Mouse (Mus musculus): ENCODE measurements around the gene Tbc1d22a. TPM values are rescaled to one million over a fixed set of nuclear protein-coding genes. Genes with fewer than 3 reads are reported as not detected.

Tbc1d22a gene
- polyA plus RNA-seq, 1 experiment from 2014 or later = 13.2 TPM

DNA sequence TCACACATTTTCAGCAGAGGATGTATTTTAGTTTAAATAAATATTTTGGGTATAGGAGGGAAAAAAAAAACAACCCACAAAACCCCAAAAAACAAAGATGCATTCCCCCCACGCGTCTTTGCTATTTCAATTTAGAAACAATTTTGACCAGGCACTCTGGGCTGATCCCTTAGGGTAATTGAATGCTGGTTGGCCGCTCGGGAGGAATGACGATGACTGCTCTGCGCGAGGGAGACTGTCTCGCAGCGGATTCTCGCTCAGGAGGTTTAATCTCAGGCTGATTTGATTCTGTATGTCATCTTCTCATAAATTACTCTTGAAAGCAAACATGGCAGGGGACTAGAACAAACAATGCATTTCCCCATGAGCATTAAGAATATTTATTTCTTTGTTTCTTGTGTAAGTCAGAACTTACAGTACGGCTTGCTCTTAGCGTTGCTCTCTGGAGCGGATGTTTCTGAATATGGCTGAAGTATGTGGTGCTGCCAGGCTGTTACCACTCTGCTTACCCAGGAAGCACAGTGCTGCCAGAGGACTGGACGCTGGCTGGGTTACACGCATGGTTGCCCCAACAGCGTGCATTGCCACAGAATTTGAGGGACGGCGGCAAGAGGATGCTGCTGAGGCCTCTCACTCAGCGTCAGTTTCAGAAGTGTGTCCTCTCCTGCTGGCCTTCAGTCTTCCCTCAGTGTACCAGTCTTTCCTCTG is 106.7 kb downstream of the Tbc1d22a start:
- H3K4me3 ChIP-seq (ENCODE audit: low read length) = no peak overlapping the region

DNA sequence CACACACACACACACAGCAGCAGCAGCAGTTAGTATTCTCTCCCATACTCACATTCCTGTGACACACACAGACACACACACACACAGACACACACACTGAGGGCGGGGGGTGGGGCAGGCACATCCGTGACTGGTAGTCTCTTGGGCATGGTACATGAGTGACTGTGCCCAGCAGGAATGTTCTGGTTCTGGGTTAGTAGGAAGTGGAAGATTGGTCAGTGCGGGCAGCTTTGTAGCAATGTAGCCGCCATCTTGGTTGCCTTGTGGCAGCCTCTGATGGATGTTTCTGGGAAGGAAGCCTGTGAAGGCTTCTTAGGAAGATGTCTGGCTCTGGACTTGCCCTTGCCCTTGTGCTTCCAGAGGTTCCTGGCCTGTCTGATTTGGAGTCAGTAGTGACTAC is 112.1 kb downstream of the Tbc1d22a start:
- H3K36me3 ChIP-seq (ENCODE audit: control insufficient read depth, insufficient read depth, low read length) = no peaks in the 10 kb centered on the region
- H3K4me3 ChIP-seq (ENCODE audit: low read length) = no peak overlapping the region
- 91% methylated on average over 4 of the region's 4 CpGs for WGBS
- no peak overlapping the region for H3K9ac ChIP-seq (ENCODE audit: low read depth, low read length)
- no peak for ATAC-seq
- H3K27me3 ChIP-seq (replicated peaks; ENCODE audit: control insufficient read depth, insufficient read depth, low read length) = no peaks in the 10 kb centered on the region
- H3K27ac ChIP-seq (ENCODE audit: low read depth, low read length) = no peak overlapping the region
- no peaks in the 10 kb centered on the region for H3K9me3 ChIP-seq (ENCODE audit: control insufficient read depth, low read length)
- H3K4me1 ChIP-seq (ENCODE audit: control insufficient read depth, insufficient read depth, low read depth, low read length) = peaks cover 11% of the 10 kb centered on the region
- no peak overlapping the region for H3K4me2 ChIP-seq (ENCODE audit: low read length)

More for the DNA sequence above, 106.7 kb downstream of the Tbc1d22a start:
- Histone ChIP-seq H3K27me3 (replicated peaks; ENCODE audit: control insufficient read depth, insufficient read depth, low read length) (no peaks in the 10 kb centered on the region), H3K27ac (ENCODE audit: low read depth, low read length) (no peak overlapping the region), H3K9me3 (ENCODE audit: control insufficient read depth, low read length) (no peaks in the 10 kb centered on the region), H3K36me3 (ENCODE audit: control insufficient read depth, insufficient read depth, low read length) (no peaks in the 10 kb centered on the region), H3K4me2 (ENCODE audit: low read length) (no peak overlapping the region), H3K4me1 (ENCODE audit: control insufficient read depth, insufficient read depth, low read depth, low read length) (peaks cover 9% of the 10 kb centered on the region), H3K9ac (ENCODE audit: low read depth, low read length) (no peak overlapping the region)
- WGBS = 52% methylated on average over 19 of the region's 19 CpGs
- ATAC-seq = peak; percentile 50; the same call in 1 of the 2 replicates

DNA sequence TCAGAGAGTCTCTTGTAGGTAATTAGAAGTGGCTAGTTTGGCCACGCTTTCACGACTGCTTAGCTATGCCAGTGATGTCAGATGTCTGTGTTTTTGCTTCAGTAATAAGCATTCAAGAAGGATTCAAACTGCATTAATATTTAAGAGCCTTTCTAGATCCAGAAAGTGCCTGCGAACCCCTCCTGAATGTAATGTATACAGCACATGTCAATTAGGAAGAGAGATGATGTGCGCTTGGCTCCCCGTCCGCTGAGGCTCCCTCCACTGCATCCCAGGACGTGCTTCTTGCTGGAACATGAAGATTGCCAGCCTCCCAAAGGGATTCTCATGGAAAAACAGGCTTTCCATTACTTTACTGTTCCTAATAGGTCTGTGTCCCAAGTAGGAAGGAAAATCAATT is 115.7 kb downstream of the Tbc1d22a start:
- Histone ChIP-seq H3K4me3 (ENCODE audit: low read length) (no peak overlapping the region), H3K36me3 (ENCODE audit: control insufficient read depth, insufficient read depth, low read length) (no peaks in the 10 kb centered on the region), H3K9me3 (ENCODE audit: control insufficient read depth, low read length) (no peaks in the 10 kb centered on the region), H3K27ac (ENCODE audit: low read depth, low read length) (no peak overlapping the region), H3K9ac (ENCODE audit: low read depth, low read length) (no peak overlapping the region), H3K27me3 (replicated peaks; ENCODE audit: control insufficient read depth, insufficient read depth, low read length) (no peaks in the 10 kb centered on the region), H3K4me1 (ENCODE audit: control insufficient read depth, insufficient read depth, low read depth, low read length) (peaks cover 12% of the 10 kb centered on the region), H3K4me2 (ENCODE audit: low read length) (no peak overlapping the region)
- no peak for ATAC-seq
- WGBS = 45% methylated on average over 7 of the region's 7 CpGs

DNA sequence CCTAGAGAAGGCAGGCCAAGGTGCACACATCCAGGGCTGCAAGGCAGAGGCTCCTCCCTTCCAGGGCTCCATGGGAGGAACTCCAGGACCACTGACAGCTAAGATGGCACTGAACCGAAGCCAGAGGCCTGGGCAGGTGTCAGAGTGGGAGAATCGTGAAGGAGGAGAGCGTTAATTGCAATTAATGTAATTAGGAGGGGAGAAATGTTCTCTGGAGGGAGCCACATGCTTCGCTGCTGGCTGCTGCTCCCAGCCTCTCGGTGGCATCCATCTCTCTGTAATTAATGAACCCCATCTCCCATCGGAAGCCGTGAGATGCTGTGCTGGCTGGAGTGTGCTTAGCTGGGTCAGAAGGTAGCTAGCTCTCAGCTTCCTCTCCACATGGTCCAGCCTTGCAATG is 116.2 kb downstream of the Tbc1d22a start:
- Histone ChIP-seq H3K36me3 (ENCODE audit: control insufficient read depth, insufficient read depth, low read length) (no peaks in the 10 kb centered on the region), H3K27ac (ENCODE audit: low read depth, low read length) (no peak overlapping the region), H3K4me2 (ENCODE audit: low read length) (no peak overlapping the region), H3K9me3 (ENCODE audit: control insufficient read depth, low read length) (no peaks in the 10 kb centered on the region), H3K9ac (ENCODE audit: low read depth, low read length) (no peak overlapping the region), H3K4me1 (ENCODE audit: control insufficient read depth, insufficient read depth, low read depth, low read length) (peaks cover 12% of the 10 kb centered on the region), H3K27me3 (replicated peaks; ENCODE audit: control insufficient read depth, insufficient read depth, low read length) (no peaks in the 10 kb centered on the region), H3K4me3 (ENCODE audit: low read length) (no peak overlapping the region)
- no peak for ATAC-seq
- 31% methylated on average over 7 of the region's 7 CpGs for WGBS

DNA sequence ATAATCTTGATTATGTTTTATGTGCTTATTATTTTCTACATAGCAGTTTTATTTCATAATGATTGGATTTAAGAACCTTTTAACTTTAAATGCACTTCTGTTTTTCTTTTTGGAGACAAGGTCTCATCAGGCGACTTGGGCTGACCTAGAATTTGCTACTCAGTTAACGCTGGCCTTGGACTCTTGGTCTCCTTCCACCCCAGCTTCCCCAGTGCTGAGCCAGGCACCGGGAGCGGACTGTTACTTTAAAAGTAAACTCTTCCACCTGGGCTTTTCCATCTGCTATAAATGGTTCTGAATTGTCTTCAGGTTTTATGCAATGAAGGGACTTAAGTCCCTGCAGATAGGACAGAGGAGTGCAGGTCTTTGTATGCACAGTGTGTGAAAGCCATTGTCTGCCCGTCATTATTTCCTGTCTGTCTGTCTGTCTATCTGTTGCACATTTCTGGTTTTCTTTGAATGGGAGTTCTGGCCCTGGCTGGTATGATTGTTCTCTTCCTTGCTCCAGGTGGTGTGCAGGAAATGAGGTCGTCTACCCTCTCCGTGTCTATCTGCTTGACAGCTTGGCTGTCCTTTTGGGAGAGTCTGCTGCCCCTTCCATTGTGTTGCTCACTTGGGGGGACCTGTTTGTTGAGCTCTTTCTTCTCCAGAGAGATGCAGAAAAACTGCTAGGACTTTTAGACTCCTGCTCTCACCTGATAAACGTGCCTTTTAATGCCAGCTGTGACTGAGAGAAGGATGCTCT is 117.4 kb downstream of the Tbc1d22a start:
- Histone ChIP-seq H3K36me3 (ENCODE audit: control insufficient read depth, insufficient read depth, low read length) (no peaks in the 10 kb centered on the region), H3K27ac (ENCODE audit: low read depth, low read length) (no peak overlapping the region), H3K9ac (ENCODE audit: low read depth, low read length) (no peak overlapping the region), H3K27me3 (replicated peaks; ENCODE audit: control insufficient read depth, insufficient read depth, low read length) (0 out of 2 replicates have a peak, but pooled peaks cover 1% of the 10 kb centered on the region), H3K4me3 (ENCODE audit: low read length) (no peak overlapping the region), H3K4me2 (ENCODE audit: low read length) (no peak overlapping the region), H3K9me3 (ENCODE audit: control insufficient read depth, low read length) (no peaks in the 10 kb centered on the region), H3K4me1 (ENCODE audit: control insufficient read depth, insufficient read depth, low read depth, low read length) (peaks cover 12% of the 10 kb centered on the region)
- ATAC-seq = no peak
- WGBS = 70% methylated on average over 8 of the region's 8 CpGs

DNA sequence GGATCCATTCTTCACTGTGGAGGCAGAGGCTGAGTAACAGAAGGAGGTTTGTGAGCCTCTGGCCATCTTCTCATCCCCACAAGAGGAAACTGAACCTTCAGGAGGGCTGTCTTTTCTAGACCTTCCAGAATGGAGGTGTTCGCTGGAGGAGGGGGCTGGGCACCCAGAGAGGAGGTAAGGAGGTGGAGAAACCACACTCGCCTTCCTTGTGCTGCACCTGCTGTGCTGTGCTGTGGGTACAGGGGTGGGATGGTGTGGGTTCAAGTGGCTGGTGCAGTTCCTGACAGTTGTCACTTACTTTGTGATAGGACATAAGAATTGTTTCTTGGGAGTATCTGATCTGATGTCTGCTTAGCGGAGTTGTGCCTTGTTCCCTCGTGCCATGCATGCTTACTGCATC is 118.9 kb downstream of the Tbc1d22a start:
- Histone ChIP-seq H3K9ac (ENCODE audit: low read depth, low read length) (no peak overlapping the region), H3K4me1 (ENCODE audit: control insufficient read depth, insufficient read depth, low read depth, low read length) (peaks cover 12% of the 10 kb centered on the region), H3K9me3 (ENCODE audit: control insufficient read depth, low read length) (no peaks in the 10 kb centered on the region), H3K4me2 (ENCODE audit: low read length) (no peak overlapping the region), H3K27me3 (replicated peaks; ENCODE audit: control insufficient read depth, insufficient read depth, low read length) (0 out of 2 replicates have a peak, but pooled peaks cover 2% of the 10 kb centered on the region), H3K4me3 (ENCODE audit: low read length) (no peak overlapping the region), H3K36me3 (ENCODE audit: control insufficient read depth, insufficient read depth, low read length) (no peaks in the 10 kb centered on the region), H3K27ac (ENCODE audit: low read depth, low read length) (no peak overlapping the region)
- 95% methylated on average over 4 of the region's 4 CpGs for WGBS
- ATAC-seq = no peak

DNA sequence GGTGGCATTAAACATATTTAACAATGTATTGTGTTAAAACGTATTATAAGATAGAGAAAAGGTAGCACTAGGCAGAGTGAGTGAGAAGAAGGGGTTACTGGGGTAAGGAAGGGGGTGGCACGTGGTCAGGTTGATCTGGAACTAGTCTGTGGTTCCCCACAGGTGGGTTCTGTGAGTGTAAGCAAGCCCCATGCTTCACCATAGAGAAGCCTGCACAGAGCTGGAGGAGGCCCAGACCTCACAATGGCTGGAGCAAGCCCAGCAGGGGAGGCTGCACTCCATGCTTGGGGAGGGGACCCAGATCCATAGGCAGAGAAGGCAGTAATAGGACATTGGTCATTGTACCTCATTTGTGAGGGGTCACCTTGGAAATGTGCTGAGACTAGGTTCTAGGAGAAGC is 119.3 kb downstream of the Tbc1d22a start:
- H3K4me1 ChIP-seq (ENCODE audit: control insufficient read depth, insufficient read depth, low read depth, low read length) = peaks cover 12% of the 10 kb centered on the region

DNA sequence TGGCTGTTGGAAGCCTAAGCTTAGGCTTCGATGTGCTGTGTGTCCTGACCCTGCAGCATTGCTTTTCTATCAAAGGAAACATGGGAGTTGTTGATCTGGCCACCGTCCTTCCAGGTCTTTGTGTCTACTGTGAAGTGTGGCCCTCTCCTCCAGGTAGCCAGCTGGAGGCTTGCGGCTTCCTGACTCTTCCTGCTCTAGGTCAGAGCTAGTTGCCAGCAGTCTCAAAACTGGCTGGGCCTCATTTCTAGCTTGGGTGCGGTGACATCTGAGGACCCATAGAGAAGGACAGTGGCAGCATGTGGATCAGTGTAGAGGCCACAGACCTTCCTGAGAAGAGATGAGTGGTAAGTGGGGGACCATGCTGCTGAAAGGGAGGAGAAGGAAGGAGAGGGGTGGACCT is 120.0 kb downstream of the Tbc1d22a start:
- no peaks in the 10 kb centered on the region for H3K9me3 ChIP-seq (ENCODE audit: control insufficient read depth, low read length)
- H3K27ac ChIP-seq (ENCODE audit: low read depth, low read length) = no peak overlapping the region
- no peak overlapping the region for H3K4me2 ChIP-seq (ENCODE audit: low read length)
- H3K4me3 ChIP-seq (ENCODE audit: low read length) = no peak overlapping the region
- peaks cover 15% of the 10 kb centered on the region for H3K4me1 ChIP-seq (ENCODE audit: control insufficient read depth, insufficient read depth, low read depth, low read length)
- no peak overlapping the region; the same call in 1 of the 2 replicates for H3K9ac ChIP-seq (ENCODE audit: low read depth, low read length)
- 96% methylated on average over 4 of the region's 4 CpGs for WGBS
- H3K27me3 ChIP-seq (replicated peaks; ENCODE audit: control insufficient read depth, insufficient read depth, low read length) = 0 out of 2 replicates have a peak, but pooled peaks cover 2% of the 10 kb centered on the region
- no peak for ATAC-seq
- no peaks in the 10 kb centered on the region for H3K36me3 ChIP-seq (ENCODE audit: control insufficient read depth, insufficient read depth, low read length)

More for the DNA sequence above, 119.3 kb downstream of the Tbc1d22a start:
- no peak overlapping the region for H3K4me3 ChIP-seq (ENCODE audit: low read length)
- no peaks in the 10 kb centered on the region for H3K36me3 ChIP-seq (ENCODE audit: control insufficient read depth, insufficient read depth, low read length)
- 0 out of 2 replicates have a peak, but pooled peaks cover 2% of the 10 kb centered on the region for H3K27me3 ChIP-seq (replicated peaks; ENCODE audit: control insufficient read depth, insufficient read depth, low read length)
- H3K9me3 ChIP-seq (ENCODE audit: control insufficient read depth, low read length) = no peaks in the 10 kb centered on the region
- H3K4me2 ChIP-seq (ENCODE audit: low read length) = no peak overlapping the region
- WGBS = 88% methylated on average over 2 of the region's 2 CpGs
- no peak for ATAC-seq
- H3K9ac ChIP-seq (ENCODE audit: low read depth, low read length) = no peak overlapping the region
- no peak overlapping the region for H3K27ac ChIP-seq (ENCODE audit: low read depth, low read length)

DNA sequence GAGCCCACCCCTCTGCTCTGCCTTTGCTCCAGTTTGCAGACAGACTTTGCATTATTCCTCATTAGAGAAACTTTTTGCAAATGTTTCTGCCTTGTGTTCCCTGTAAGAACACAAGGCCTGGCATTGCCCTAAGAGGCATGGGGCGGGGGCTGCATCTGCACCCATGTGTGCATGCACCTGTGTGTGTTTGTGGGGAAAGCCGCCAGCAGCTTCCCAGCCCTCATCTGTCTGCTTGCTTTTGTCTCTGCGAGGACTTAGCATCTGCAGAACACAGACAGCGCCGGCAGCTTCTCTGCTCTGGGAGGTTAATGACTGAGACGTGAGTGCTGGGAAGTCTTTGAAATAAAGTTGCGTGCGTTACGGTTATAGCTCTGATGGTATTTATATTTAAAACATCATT is 120.5 kb downstream of the Tbc1d22a start:
- peaks cover 16% of the 10 kb centered on the region for H3K4me1 ChIP-seq (ENCODE audit: control insufficient read depth, insufficient read depth, low read depth, low read length)
- H3K9me3 ChIP-seq (ENCODE audit: control insufficient read depth, low read length) = no peaks in the 10 kb centered on the region
- H3K36me3 ChIP-seq (ENCODE audit: control insufficient read depth, insufficient read depth, low read length) = no peaks in the 10 kb centered on the region
- no peak overlapping the region for H3K4me3 ChIP-seq (ENCODE audit: low read length)
- H3K27ac ChIP-seq (ENCODE audit: low read depth, low read length) = no peak overlapping the region
- H3K27me3 ChIP-seq (replicated peaks; ENCODE audit: control insufficient read depth, insufficient read depth, low read length) = 0 out of 2 replicates have a peak, but pooled peaks cover 2% of the 10 kb centered on the region
- peak overlapping the region; percentile 35 for H3K9ac ChIP-seq (ENCODE audit: low read depth, low read length)
- WGBS = 61% methylated on average over 9 of the region's 9 CpGs
- no peak overlapping the region for H3K4me2 ChIP-seq (ENCODE audit: low read length)
- no peak for ATAC-seq
